Mouse (Mus musculus): ENCODE results near the gene Esrrg.

Gene Esrrg

DNA sequence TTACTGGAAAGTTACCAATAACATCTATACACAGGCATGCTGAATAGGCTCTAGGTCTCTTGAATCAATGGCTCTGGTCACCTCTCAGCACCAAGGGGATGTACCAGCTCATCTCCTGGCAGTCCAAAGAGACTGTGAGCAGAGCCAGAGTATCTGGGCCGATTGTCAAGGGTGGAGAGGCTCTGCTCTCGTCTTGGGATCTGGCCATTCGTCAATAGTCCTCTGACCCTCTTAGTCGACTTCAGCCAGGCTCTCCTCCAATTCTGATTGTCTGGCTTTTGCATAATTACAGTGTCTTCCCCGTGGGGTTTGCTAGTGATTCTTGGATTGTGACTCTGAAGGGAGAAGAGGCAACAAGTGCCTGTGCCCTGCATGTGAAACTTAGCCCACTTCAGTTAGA is 41.3 kb downstream of the Esrrg start:
- no peak for DNase-seq (ENCODE audit: low spot score)

DNA sequence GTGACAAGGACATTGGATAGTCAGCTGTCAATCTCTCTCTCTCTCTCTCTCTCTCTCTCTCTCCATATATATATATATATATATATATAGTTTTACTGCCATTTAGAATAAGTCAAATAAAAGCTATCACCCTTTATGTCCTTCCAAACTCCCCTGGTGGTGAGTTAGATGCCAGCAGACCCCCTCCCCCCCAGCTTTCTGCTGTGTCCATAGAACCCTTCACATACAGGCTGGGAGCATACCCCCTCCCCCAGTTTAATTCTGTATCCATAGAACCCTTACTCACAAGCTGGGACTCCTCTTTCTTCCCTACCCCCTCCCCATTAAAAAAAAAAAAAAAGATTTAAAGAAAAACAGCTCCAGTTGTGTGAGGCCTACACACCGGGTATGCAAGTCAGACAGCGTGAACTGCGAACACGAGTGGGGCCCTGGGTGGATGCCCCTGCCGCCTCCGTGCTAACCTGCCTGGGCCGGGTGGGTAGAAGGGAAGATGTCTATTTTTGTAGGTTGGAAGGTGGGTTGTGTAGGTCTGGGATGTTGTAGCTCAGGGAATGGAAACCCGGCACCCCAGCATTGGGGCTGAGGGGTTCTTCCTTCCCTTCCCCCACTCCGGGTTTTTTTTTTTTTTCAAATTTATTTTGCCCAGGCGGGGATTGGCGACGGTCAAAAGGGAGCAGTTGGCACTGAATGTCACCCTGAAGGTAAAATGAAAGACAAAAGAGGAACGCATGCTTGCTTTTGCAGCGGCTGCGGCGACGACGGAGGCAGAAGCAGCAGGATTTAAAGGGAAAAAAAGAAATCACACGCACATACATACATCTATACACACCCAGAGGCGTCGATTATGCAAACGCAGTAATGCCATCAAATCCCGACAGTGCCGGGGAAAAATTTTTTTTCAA is 42.4 kb downstream of the Esrrg start:
- DNase-seq (ENCODE audit: low spot score): no peak

DNA sequence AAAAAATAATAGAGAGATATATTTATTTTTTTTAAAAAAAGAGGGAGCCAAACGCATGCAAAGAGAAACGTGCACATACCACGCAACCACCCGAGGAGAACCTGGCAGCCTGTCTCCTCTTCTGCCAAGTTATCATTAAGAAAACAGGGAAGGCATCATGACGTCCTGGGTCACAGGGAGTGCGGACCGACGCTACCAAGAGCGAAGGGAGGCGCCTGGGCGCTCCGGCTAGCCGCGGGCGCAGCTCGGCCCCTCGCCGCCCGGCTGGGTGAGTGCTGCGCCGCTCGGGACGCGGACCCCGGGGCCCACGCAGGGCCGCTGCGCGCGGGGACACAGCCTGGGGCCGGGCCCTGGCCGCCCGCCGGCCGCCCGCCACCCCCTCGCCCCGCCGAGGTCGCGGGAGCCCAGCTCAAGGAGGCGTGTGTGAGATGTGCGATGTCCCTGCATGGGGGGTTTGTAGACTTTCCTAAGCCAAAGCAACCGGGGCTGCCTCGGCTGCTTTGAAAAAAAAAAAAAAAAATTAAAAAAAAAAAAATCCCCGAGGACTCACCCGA is 43.2 kb downstream of the Esrrg start:
- no peak for DNase-seq (ENCODE audit: low spot score)

DNA sequence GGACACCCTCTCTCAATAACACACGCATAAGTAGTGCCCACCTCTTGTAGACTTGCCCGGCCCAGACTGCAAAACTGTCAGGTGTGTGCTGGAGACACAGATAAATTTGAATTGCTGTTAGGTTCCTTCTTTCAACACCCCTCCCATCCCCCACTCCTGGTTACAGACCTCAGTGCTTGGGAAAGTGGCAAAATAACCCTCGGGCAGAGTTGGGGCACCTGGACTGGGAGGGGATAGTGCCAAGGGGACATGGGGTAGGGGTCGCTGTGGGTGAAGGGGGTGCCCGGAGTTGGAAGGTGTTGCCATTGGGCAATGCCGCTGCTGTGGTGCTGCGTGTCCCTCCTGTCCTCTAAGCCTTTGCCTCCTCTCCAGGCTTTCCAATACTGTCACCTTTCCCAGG is 43.9 kb downstream of the Esrrg start:
- DNase-seq (ENCODE audit: low spot score): no peak

DNA sequence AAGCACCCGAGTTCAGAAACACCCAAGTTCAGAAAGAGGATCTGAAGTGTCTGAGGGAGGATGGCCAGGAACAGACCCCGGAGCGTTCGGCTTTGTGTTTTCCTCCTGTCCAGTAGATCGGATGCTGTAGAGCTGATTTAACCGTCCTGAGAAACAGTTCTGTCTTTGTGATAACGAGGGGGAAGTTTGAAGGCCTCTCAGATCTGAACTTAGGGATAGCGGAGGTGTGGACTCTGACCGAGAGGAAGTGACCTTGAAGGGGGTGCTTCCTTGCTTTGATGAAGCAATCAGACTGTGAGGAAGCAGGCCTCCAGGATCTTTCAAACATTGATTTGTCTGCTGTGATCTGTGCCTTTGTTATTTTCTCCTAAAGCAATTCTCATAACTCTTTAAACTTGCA is 44.8 kb downstream of the Esrrg start:
- no peak for DNase-seq (ENCODE audit: low spot score)

DNA sequence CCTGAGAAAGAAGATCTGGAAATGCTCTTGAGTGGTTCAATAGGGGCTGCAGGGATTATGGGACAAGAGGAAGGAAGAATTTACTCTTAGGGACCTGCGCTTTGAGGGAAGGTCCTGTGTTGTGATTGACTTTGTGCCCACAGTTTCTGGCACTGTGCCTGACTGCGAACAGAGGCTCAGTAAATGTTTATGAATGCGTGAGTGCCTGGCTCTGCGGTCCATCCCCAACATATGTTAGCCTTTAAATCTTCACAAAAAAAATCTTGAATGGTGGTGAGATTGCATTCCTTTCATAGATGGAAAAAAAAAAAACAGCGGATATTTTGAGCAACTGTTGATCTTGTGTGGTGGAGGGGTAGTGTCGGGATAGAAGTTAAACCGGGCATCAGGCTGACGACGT is 52.4 kb downstream of the Esrrg start:
- DNase-seq (ENCODE audit: low spot score): no peak

DNA sequence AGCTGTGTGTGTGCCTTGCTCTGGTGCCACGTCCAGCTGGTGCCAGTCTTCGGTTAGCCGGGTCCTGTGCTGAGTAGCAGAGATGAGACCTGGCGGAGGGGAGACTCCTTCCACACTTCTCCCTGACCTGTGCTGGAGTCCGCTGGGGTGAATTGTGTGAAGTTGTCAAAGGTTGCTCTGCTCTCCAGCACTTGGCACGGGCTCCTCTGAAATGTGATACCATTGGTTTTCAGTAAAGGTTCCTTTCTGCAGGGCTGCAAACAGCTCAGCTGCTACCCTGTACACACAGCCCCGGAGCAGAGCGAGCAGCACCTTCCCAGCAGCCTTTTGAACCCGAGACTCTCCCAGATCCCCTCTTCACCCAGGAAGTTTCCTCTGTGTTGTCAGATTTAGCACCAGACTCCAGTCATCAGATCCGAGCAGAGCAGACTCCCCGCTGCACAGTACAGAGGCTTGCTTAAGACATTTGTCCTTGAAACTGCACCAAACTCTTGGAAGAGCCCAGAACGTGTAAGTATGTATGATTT is 53.6 kb downstream of the Esrrg start:
- no peak for DNase-seq (ENCODE audit: low spot score)

DNA sequence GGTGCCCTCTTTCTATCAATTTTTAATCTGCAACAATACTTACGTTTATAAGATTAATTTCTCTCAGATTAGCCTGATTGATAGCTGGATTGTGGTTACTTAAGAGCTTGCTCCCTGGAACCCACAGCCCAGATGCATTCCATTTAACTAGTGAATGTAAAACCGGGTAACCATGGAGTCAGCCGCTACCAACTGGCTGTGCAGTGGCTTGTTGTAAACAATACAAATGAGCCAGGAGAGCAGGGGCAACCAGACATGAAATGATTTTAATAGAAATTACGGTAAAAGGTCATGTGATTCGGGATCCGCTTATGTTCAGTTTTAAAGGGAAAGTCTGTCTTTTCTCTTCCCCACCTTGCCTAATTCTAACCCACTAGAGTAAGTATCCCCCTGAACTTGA is 54.8 kb downstream of the Esrrg start:
- no peak for DNase-seq (ENCODE audit: low spot score)

DNA sequence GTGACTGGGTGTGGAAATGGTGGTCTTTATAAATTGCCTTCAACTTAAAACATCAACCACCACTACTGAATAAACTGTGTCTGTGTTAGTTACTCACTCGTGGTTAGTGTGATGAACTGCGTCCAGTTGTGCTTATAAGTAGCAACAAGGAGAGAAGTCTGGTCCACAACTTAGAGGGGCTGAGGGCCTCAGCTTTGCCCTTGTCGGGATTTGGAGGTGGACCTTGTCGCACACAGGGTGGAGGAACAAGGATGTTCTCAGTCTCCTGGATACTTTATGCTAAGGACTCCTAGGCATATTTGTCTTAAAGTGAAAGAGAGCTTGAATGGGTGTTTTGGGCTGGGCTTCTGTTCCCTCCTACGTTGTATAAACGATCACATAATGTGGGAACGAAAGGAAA is 55.7 kb downstream of the Esrrg start:
- no peak for DNase-seq (ENCODE audit: low spot score)

DNA sequence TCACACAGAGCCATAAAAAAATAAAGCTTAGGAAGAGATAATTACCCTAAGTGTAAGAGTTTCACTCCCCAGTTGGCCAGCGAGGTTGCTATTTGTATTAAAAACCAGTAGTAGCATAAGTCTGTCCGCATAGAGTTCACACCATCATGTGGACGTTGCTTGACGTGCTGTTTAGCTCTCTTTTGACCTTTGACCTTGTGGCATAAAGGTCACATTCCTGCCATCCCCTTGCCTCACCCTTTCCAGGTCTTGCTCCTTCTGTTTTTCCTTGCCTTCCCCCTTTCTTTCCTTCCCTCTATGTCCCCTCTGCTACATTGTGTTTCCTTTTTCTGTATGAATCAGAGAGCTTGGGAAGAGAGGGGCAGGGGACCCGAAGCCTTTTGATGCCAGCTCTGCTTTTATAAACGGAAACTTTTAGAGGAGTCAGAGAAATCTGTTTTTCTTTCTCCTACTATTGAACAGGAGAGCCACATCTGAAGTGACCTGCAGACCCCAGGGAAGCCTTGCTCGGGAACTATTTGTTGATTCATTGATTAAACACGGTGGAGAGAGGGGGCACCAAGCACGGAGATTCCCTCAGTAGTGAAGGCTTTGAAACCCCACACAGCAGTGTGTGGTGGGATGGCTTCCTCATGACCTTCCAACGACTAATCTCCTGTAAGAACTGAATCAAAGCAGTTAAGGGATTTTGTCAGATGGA is 57.5 kb downstream of the Esrrg start:
- DNase-seq (ENCODE audit: low spot score): no peak

DNA sequence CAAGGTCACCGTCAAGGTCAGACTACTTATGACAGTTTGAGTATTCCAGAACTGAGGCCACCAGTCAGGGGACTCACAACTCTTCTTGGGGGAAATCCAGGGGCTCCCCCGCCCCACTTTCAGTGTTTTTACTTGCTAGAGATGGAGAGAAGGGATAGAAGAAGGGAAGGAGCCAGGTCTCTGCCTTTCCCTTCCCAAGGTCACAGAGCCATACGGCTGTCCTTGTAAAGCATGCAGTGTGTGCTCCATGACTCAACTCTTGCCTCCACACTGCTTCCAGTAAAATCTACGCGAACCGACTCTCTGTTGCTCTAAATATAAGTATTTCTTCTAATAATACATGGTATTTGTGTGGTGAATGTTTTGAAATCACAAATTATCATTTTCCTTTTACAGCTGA is 61.2 kb downstream of the Esrrg start:
- DNase-seq (ENCODE audit: low spot score): no peak

DNA sequence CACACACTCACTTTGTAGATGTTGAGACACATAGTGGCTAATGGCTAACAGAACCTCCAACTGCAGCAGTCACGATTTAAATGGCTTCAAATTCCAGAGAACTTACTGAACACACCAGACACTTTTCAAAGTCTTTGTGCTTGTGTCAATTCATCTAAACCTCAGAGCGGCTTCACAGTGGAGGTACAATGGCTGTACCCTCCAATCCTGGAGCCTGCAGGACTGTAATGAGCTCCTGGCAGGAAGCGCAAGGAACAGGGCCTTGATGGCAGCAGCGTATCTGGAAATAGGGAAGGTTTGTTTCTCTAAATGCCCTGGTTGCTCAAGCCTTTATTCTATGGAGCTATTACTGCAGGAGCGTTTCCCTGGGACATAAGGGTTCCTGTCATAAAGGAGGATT is 63.9 kb downstream of the Esrrg start:
- DNase-seq (ENCODE audit: low spot score): no peak

DNA sequence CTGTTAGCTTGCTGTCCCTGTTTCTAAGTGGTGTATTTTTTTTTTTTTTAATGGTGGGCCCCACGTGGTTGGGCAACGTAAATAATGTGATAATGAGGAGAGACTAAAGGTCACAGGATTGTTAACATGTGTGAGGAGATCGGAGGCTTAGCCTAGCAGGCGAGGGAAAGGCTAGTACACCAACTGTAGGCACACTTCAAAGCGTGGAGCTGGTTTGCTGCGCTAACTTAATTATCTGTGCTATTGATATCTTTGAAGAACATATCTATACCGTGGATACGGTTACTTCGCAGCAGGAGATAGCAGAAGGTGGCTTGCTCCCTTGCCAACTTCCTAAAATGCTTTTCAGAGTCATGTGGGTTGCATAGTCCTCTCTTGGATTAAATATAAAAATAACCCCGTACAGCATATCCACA is 66.2 kb downstream of the Esrrg start:
- DNase-seq (ENCODE audit: low spot score): no peak

DNA sequence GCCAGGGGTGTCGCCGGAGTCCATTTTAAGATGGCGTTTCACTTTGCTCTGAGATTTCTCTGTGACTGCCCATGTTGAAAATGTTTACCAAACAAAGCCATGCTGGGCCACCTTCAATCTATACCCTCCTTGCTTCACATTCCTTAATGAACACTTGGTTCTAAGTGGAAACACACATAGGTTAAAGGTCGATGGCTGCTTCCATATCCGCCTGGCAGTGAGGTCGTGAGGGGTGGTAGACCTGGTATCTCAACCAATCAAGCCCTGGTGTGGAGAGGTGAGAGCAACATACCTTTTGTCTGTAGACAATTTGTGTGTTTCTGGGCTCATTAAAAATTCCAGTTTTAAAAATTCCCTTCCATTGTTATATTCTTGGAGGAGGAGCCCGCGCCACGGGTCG is 68.0 kb downstream of the Esrrg start:
- DNase-seq (ENCODE audit: low spot score): no peak

DNA sequence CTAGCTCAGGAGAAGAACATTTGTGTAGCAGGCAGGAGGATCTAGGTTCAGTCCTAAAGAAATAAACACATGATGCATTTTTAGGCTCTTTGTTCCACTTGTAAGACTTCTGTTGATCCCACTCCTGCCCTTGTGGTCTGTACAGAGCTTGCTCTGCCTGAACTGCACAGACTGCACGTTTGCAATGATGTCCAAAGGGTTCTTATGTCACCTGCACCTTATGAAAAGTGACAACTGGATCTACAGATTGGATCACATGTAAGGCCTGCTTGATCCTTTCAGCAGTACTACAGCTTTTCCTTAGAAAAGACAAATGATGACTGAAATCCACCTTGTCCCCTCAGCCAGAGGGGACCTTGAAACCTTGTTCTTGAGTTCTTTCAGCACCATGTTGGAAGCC is 70.7 kb downstream of the Esrrg start:
- no peak for DNase-seq (ENCODE audit: low spot score)

DNA sequence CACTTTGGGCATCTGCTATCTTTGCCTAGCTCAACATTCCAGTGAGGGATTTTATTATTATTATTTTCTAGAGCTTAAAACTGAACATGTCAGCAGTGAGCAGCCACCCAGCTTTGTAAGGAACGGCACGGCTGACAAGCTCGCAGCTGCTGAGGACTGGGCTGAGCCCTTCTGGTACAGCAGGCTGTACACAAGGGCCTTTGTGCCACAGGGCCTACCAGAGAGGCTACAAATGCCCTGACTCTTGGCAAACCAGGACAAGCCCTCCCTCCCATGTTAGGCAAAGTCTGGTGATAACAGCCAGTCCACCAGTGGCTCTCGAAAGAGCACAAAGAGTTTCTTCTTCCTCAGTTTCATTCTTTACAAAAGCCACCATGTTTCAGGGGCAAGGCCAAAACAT is 75.9 kb downstream of the Esrrg start:
- no peak for DNase-seq (ENCODE audit: low spot score)

DNA sequence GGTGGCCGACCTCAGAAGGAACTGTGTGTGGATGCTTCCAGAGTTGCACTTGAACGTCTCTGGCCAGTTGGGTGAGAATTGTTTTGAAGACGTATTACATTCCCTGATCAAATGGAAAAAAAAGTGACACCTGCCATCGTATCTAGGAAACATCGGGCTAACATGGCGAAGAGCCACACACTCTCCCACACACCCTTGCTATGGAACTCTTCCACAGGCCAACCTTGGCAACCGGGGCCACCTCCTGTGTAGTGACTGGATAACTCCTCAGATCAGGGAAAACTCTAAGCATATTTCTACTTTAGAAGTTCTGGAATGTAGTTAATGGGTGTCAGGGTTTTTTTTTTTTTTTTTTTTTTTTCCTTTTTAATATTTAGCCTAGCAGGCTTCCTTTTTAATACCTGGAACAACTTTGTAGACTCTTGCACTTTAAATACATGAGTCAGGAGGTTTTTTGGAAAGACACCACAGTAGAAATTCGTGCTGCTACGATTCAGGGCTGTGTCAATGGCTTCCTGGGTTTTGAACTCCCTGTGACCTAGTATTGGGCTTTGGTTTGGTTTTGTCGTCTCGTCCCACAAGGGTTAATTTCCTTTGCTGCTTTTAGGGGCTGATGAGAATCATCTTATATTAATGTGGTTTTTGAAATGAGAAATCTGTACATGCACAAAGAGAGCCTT is 83.4 kb downstream of the Esrrg start:
- DNase-seq (ENCODE audit: low spot score): no peak

DNA sequence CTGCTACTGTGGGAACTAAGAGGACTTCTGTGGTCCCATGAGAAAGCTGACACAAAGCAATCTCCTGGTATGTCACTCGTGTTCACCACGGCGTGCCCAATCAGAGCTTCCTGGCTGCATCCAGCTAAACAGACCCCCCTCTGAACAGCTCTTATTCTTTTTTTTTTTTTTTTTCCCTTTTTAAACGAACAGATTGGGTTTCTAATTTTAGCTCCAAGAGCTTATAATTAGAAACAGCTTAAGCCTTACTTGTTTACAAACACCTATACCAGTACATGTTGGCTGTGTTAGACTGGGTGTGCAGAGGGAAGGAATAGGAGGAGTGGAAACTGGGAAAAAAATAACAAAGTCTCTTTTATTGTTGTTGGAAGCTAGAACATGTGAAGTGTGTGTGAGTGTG is 86.3 kb downstream of the Esrrg start:
- no peak for DNase-seq (ENCODE audit: low spot score)

DNA sequence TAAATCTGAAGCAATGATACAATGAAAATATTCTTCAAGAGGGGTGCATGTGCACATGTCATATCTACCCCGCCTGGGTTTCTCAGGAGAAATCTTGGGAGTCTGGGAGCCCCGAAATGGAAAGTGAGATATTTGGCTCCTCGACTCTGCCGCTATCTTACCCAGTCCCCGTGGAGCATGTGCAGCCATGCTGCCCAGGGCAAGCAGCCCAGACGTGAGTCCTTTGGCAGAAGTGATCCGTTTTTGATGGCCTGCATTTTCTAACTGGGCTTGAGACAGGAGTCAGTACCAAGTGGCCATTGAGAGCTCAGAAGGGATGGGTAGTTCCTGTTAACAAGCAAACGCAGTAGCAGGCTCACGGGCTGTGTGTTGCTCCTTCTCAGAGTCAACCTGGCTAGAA is 89.6 kb downstream of the Esrrg start:
- no peak for DNase-seq (ENCODE audit: low spot score)

DNA sequence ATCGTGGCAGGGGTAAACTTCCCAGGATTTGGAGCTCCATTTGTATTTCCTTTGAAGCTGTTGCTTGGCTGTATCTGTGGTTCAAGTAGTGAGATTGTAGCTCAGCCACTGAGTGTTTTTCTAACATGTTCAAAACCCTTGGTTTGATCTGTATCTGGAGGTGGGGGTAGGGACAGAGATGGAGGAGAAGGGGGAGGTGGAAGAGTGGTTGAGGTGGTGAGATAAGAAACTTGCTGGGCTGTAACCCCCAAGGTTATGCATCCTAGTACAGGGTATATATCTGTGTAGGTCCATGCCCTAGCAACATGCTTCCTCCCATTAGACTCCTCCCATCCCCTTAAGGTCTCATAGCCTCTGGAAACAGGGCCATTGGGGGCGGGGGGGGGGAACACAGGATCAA is 92.4 kb downstream of the Esrrg start:
- no peak for DNase-seq (ENCODE audit: low spot score)

DNA sequence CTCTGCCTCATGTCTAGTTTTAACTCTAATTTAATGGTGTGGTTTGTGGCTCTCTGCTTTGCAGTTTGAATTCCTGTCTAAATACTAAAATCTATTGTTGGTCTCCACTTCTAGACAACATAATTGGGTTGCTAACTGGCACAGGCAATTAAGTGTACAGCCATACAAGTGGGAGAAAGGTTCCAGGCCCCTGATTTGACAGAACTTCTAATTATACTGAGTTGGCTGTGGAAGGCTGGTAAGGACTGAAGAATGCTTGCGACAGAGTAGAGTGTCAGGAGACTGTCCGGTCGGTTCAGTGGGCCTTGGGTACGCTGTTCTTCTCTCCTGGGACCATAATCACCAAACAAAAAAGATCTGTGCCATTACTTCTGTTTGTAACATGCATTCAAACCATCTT is 96.3 kb downstream of the Esrrg start:
- no peak for DNase-seq (ENCODE audit: low spot score)

DNA sequence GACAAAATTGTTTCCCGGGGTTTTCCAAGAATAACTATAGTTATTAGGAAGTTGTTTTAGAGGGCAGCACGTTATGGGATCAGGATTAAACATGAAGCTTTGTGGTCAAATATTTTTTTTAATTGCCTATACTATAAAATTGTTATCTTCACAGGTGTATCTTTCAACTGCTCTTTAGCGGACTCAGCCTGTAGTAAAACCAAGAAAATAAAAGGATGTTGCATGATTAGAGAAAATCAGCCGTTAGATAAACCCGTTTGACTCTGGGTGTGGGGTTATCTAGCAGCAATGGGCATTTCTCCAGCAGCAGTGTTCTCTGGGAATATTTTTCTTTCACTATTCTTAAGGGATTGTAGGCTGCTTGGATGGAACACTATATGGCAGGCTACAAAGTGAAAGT is 96.8 kb downstream of the Esrrg start:
- DNase-seq (ENCODE audit: low spot score): no peak

DNA sequence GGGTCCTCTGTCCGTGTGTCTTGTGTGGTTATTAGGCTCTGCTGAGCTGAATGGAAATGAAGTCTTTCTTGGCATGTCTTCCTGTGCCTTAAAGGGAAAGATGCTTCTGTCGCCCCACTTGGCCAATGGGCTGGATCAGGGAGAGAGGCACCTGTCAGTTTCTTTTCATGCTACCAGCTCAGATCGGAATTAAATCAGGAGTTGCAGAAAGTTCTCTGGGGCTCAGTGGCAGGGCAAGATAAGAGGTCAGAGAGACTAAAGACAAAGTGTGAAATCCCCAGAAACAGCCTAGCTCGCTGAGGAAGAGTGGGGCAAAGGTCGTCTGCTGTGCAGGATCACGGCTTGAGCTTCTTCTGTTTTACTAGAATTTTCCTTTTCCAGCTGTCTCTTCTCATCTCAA is 97.5 kb downstream of the Esrrg start:
- no peak for DNase-seq (ENCODE audit: low spot score)

All from layer of hippocampus, adult 9-10 months (tissue).